Comparison of ENCODE assay signal across 19 mouse cellular contexts in genomic region chr11:59421436-59421835, GRCm38 (mm10). TPM values are rescaled to one million over a fixed set of nuclear protein-coding genes. Genes with fewer than 3 reads are reported as not detected.
DNase-seq lines count a peak whose midpoint lies in the region; ATAC-seq lines count a peak whose summit lies in the region.
"Had no signal": no experiment of that assay in that cellular context is flagged by ENCODE, and none has a peak within 500 bp of the region (broad histone marks: within the 10 kb centered on the region; RNA-seq: fewer than 3 reads in every experiment).

No protein-coding gene starts in this region.

- WGBS in embryonic facial prominence, embryonic 13.5 days: 84% methylated on average over 8 of the region's 8 CpGs
- 89% methylated on average over 8 of the region's 8 CpGs for WGBS in embryonic facial prominence, embryonic 10.5 days
- 76% methylated on average over 8 of the region's 8 CpGs for WGBS in kidney, embryonic 15.5 days
- 90% methylated on average over 8 of the region's 8 CpGs for WGBS in hindbrain, embryonic 14.5 days

- DNase-seq in embryonic facial prominence, embryonic 10.5 days (ENCODE audit: low spot score): no peak
- peak; percentile 14 to 45 for DNase-seq in kidney, postnatal 25 days
- peak; percentile 39 for DNase-seq in c-Kit-positive CD71-negative TER-119-negative erythroid progenitor cells, embryonic 14.5 days (ENCODE audit: low read depth)
- no peak for DNase-seq in layer of hippocampus, adult 9-11 months
- no peak for DNase-seq in hindbrain, embryonic 14.5 days (ENCODE audit: low spot score)
- DNase-seq: adrenal gland, adult 2 months; cerebellum, postnatal 14 days; midbrain, embryonic 14.5 days; thymus, postnatal 14 days had no signal

- no peaks in the 10 kb centered on the region for H3K27me3 ChIP-seq in embryonic facial prominence, embryonic 13.5 days
- H3K27me3 ChIP-seq in embryonic facial prominence, embryonic 10.5 days (replicated peaks; ENCODE audit: low read depth, poor library complexity, severe bottlenecking): no peaks in the 10 kb centered on the region
- no peaks in the 10 kb centered on the region for H3K27me3 ChIP-seq in kidney, embryonic 15.5 days
- H3K27me3 ChIP-seq in hindbrain, embryonic 14.5 days (ENCODE audit: control insufficient read depth, insufficient read depth, low read length): no peaks in the 10 kb centered on the region
- H3K27me3 ChIP-seq: embryonic facial prominence, embryonic 12.5 days; forebrain, embryonic 12.5 days; hindbrain, embryonic 12.5 days had no signal

- no peak overlapping the region for H3K4me3 ChIP-seq in embryonic facial prominence, embryonic 13.5 days
- no peak overlapping the region for H3K4me3 ChIP-seq in embryonic facial prominence, embryonic 10.5 days
- H3K4me3 ChIP-seq in kidney, embryonic 15.5 days (replicated peaks): no peak overlapping the region
- no peak overlapping the region for H3K4me3 ChIP-seq in hindbrain, embryonic 14.5 days (replicated peaks; ENCODE audit: low read length)
- H3K4me3 ChIP-seq: embryonic facial prominence, embryonic 12.5 days; forebrain, embryonic 12.5 days; hindbrain, embryonic 12.5 days had no signal

- no peak overlapping the region for H3K4me2 ChIP-seq in embryonic facial prominence, embryonic 13.5 days
- no peak overlapping the region for H3K4me2 ChIP-seq in kidney, embryonic 15.5 days
- H3K4me2 ChIP-seq in hindbrain, embryonic 14.5 days (replicated peaks): no peak overlapping the region
- H3K4me2 ChIP-seq: embryonic facial prominence, embryonic 12.5 days; forebrain, embryonic 12.5 days; hindbrain, embryonic 12.5 days; lung, embryonic 14.5 days had no signal

- ATAC-seq in embryonic facial prominence, embryonic 13.5 days (ENCODE audit: insufficient number of reproducible peaks, insufficient read depth, low FRiP score, low TSS enrichment, low read depth): no peak
- no peak for ATAC-seq in kidney, embryonic 15.5 days (replicated peaks; ENCODE audit: low FRiP score)
- peak; percentile 58 for ATAC-seq in megakaryocyte progenitor cell, adult 5-6 weeks (replicated peaks; ENCODE audit: poor library complexity)
- no peak for ATAC-seq in hindbrain, embryonic 14.5 days (ENCODE audit: low FRiP score)

- H3K9ac ChIP-seq in embryonic facial prominence, embryonic 13.5 days: 0 out of 2 replicates have a peak overlapping the region, but pooled peaks have one; percentile 16
- no peak overlapping the region for H3K9ac ChIP-seq in kidney, embryonic 15.5 days
- no peak overlapping the region for H3K9ac ChIP-seq in hindbrain, embryonic 14.5 days
- H3K9ac ChIP-seq: embryonic facial prominence, embryonic 12.5 days; forebrain, embryonic 12.5 days; hindbrain, embryonic 12.5 days; lung, embryonic 14.5 days had no signal

- H3K9me3 ChIP-seq in embryonic facial prominence, embryonic 13.5 days: no peaks in the 10 kb centered on the region
- H3K9me3 ChIP-seq in embryonic facial prominence, embryonic 10.5 days: no peaks in the 10 kb centered on the region
- H3K9me3 ChIP-seq in kidney, embryonic 15.5 days (replicated peaks): no peaks in the 10 kb centered on the region
- no peaks in the 10 kb centered on the region for H3K9me3 ChIP-seq in hindbrain, embryonic 14.5 days (ENCODE audit: control insufficient read depth, low read length)
- H3K9me3 ChIP-seq: embryonic facial prominence, embryonic 12.5 days; forebrain, embryonic 12.5 days; hindbrain, embryonic 12.5 days had no signal

- H3K36me3 ChIP-seq in embryonic facial prominence, embryonic 13.5 days: peaks cover 66% of the 10 kb centered on the region
- H3K36me3 ChIP-seq in embryonic facial prominence, embryonic 10.5 days (replicated peaks): peaks cover 94% of the 10 kb centered on the region
- peaks cover 74% of the 10 kb centered on the region for H3K36me3 ChIP-seq in kidney, embryonic 15.5 days
- H3K36me3 ChIP-seq in hindbrain, embryonic 14.5 days (replicated peaks; ENCODE audit: control insufficient read depth, insufficient read depth): peaks cover 82% of the 10 kb centered on the region

- peak overlapping the region; percentile 55; the same call in 1 of the 2 replicates for H3K27ac ChIP-seq in embryonic facial prominence, embryonic 13.5 days
- H3K27ac ChIP-seq in embryonic facial prominence, embryonic 10.5 days (replicated peaks): no peak overlapping the region; the same call in 1 of the 2 replicates
- H3K27ac ChIP-seq in kidney, embryonic 15.5 days: no peak overlapping the region
- no peak overlapping the region for H3K27ac ChIP-seq in hindbrain, embryonic 14.5 days
- H3K27ac ChIP-seq: embryonic facial prominence, embryonic 12.5 days; forebrain, embryonic 12.5 days; hindbrain, embryonic 12.5 days had no signal

- H3K4me1 ChIP-seq in embryonic facial prominence, embryonic 13.5 days: peaks cover 56% of the 10 kb centered on the region
- H3K4me1 ChIP-seq in embryonic facial prominence, embryonic 10.5 days: peaks cover 21% of the 10 kb centered on the region
- no peaks in the 10 kb centered on the region; the same call in 1 of the 2 replicates for H3K4me1 ChIP-seq in kidney, embryonic 15.5 days
- H3K4me1 ChIP-seq in hindbrain, embryonic 14.5 days (replicated peaks; ENCODE audit: control insufficient read depth, insufficient read depth, low read length): no peaks in the 10 kb centered on the region
- H3K4me1 ChIP-seq: forebrain, embryonic 12.5 days; hindbrain, embryonic 12.5 days had no signal

RNA-seq across cellular contexts. Expression of gene Jmjd4, which starts 28.4 kb away (rescaled TPM):
- 14.9 and 15.4 TPM in 2 replicates for polyA plus RNA-seq in embryonic facial prominence, embryonic 13.5 days (2015; fragmentation: Nextera tagmentation; extraction: Ambion mirVana)
- 19.1 and 19.6 TPM in 2 replicates for polyA plus RNA-seq in embryonic facial prominence, embryonic 10.5 days (2016; fragmentation: Nextera tagmentation; extraction: Ambion mirVana)
- 13.7 and 13.9 TPM in 2 replicates for polyA plus RNA-seq in kidney, embryonic 15.5 days (2015; fragmentation: Nextera tagmentation; extraction: Ambion mirVana)
- total RNA-seq in megakaryocyte progenitor cell, adult 5-6 weeks (2015): 4.8 and 5.5 TPM in 2 replicates
- 6.4 TPM in 2 replicates for total RNA-seq in megakaryocyte progenitor cell, adult 5-6 weeks (2017)
- polyA plus RNA-seq in hindbrain, embryonic 14.5 days (2014; fragmentation: Nextera tagmentation; extraction: Ambion mirVana): 17.6 and 19.8 TPM in 2 replicates

RNA-seq across cellular contexts. Expression of gene Snap47, which starts 29.6 kb away (rescaled TPM):
- 137 and 140 TPM in 2 replicates for polyA plus RNA-seq in embryonic facial prominence, embryonic 13.5 days (2015; fragmentation: Nextera tagmentation; extraction: Ambion mirVana)
- 128 and 134 TPM in 2 replicates for polyA plus RNA-seq in embryonic facial prominence, embryonic 10.5 days (2016; fragmentation: Nextera tagmentation; extraction: Ambion mirVana)
- polyA plus RNA-seq in kidney, embryonic 15.5 days (2015; fragmentation: Nextera tagmentation; extraction: Ambion mirVana): 111 and 112 TPM in 2 replicates
- 4.9 and 7.0 TPM in 2 replicates for total RNA-seq in megakaryocyte progenitor cell, adult 5-6 weeks (2015)
- total RNA-seq in megakaryocyte progenitor cell, adult 5-6 weeks (2017): 6.2 and 7.8 TPM in 2 replicates
- polyA plus RNA-seq in hindbrain, embryonic 14.5 days (2014; fragmentation: Nextera tagmentation; extraction: Ambion mirVana): 622 and 648 TPM in 2 replicates

RNA-seq across cellular contexts. Expression of gene Prss38, which starts 46.0 kb away (rescaled TPM):
- polyA plus RNA-seq in embryonic facial prominence, embryonic 13.5 days (2015; fragmentation: Nextera tagmentation; extraction: Ambion mirVana): not detected in 2 replicates
- not detected in 2 replicates for polyA plus RNA-seq in embryonic facial prominence, embryonic 10.5 days (2016; fragmentation: Nextera tagmentation; extraction: Ambion mirVana)
- not detected in 2 replicates for polyA plus RNA-seq in kidney, embryonic 15.5 days (2015; fragmentation: Nextera tagmentation; extraction: Ambion mirVana)
- total RNA-seq in megakaryocyte progenitor cell, adult 5-6 weeks (2015): not detected in 2 replicates
- not detected in 2 replicates for total RNA-seq in megakaryocyte progenitor cell, adult 5-6 weeks (2017)
- polyA plus RNA-seq in hindbrain, embryonic 14.5 days (2014; fragmentation: Nextera tagmentation; extraction: Ambion mirVana): not detected in 2 replicates
- total RNA-seq: adrenal gland, adult 2 months; heart, adult 18-20 months had no signal
- polyA plus RNA-seq: adrenal gland, adult 2 months; embryonic facial prominence, embryonic 12.5 days; forebrain, embryonic 12.5 days; hindbrain, embryonic 12.5 days; limb, embryonic 11.5 days; lung, embryonic 14.5 days; neural tube, embryonic 14.5 days had no signal

RNA-seq across cellular contexts. Expression of gene Zfp867, which starts 50.8 kb away (rescaled TPM):
- 10.5 and 11.3 TPM in 2 replicates for polyA plus RNA-seq in embryonic facial prominence, embryonic 13.5 days (2015; fragmentation: Nextera tagmentation; extraction: Ambion mirVana)
- 8.6 and 9.3 TPM in 2 replicates for polyA plus RNA-seq in embryonic facial prominence, embryonic 10.5 days (2016; fragmentation: Nextera tagmentation; extraction: Ambion mirVana)
- 7.1 and 8.2 TPM in 2 replicates for polyA plus RNA-seq in kidney, embryonic 15.5 days (2015; fragmentation: Nextera tagmentation; extraction: Ambion mirVana)
- 1.8 and 1.9 TPM in 2 replicates for total RNA-seq in megakaryocyte progenitor cell, adult 5-6 weeks (2015)
- 0.58 and 2.7 TPM in 2 replicates for total RNA-seq in megakaryocyte progenitor cell, adult 5-6 weeks (2017)
- 13.7 and 16.3 TPM in 2 replicates for polyA plus RNA-seq in hindbrain, embryonic 14.5 days (2014; fragmentation: Nextera tagmentation; extraction: Ambion mirVana)

Comparison
In these comparisons a context has a peak if more than half of its experiments do, and no peak if none do; other contexts are left out.
1. DNase-seq: peak in kidney, postnatal 25 days (2 of 2) and c-Kit-positive CD71-negative TER-119-negative erythroid progenitor cells, embryonic 14.5 days (single experiment); none in embryonic facial prominence, embryonic 10.5 days (single experiment), layer of hippocampus, adult 9-11 months (single experiment) and hindbrain, embryonic 14.5 days (single experiment).